Mouse (Mus musculus): Measurements from ENCODE around the gene Phb2.

Gene Phb2

GRCm38 (mm10) chr6:124722876-124723473 lies 10.8 kb downstream of the Phb2 start:
- DNase-seq (ENCODE audit: low read depth, low spot score): no peak

DNA sequence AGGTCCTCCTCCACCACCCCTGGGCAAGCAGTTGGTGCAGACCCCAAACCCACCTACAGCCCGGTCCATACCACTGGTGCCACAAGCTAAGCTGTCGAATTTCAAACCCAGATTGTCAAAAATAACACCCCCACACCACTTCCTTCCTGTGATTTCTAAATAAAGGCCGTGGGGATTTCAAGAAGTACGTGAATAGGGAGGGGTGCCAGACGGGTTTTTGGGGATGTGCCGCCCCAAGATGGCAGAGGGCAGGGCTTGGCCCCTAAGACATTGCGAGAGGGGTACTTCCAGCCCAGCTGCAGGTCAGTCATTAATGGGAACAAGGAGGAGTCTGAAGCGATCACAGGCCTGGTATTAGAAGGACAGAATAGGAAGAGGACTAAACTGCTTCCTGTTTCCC lies 11.4 kb downstream of the Phb2 start:
- no peak for DNase-seq (ENCODE audit: low read depth, low spot score)

- DNase-seq (ENCODE audit: low read depth, low spot score): no peak
Observed at GRCm38 (mm10) chr6:124724472-124724871, 12.3 kb downstream of the Phb2 start.

GRCm38 (mm10) chr6:124728621-124729020 lies 16.5 kb downstream of the Phb2 start:
- DNase-seq (ENCODE audit: low read depth, low spot score): no peak

- DNase-seq (ENCODE audit: low read depth, low spot score): no peak
Observed at GRCm38 (mm10) chr6:124729850-124730705, 17.9 kb downstream of the Phb2 start.

DNA sequence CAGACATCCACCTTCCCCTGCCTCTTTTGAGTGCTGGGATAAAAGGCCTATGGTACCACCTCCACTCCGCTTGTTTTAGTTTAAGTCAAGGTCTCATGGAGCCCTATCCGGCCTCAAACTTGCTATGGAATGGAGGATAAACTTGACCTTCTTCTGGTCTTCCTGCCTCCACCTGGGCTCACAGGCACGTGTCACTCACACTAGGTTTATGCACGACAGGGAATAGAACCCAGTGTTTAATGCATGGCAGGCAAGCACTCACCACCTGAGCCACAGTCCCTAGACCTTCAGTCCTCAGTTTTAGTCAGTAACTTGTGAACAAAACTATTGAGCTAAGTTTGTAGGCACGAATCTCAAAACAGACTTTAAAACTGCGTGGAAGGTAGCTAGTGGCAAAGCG lies 18.9 kb downstream of the Phb2 start:
- no peak for DNase-seq (ENCODE audit: low read depth, low spot score)

DNA sequence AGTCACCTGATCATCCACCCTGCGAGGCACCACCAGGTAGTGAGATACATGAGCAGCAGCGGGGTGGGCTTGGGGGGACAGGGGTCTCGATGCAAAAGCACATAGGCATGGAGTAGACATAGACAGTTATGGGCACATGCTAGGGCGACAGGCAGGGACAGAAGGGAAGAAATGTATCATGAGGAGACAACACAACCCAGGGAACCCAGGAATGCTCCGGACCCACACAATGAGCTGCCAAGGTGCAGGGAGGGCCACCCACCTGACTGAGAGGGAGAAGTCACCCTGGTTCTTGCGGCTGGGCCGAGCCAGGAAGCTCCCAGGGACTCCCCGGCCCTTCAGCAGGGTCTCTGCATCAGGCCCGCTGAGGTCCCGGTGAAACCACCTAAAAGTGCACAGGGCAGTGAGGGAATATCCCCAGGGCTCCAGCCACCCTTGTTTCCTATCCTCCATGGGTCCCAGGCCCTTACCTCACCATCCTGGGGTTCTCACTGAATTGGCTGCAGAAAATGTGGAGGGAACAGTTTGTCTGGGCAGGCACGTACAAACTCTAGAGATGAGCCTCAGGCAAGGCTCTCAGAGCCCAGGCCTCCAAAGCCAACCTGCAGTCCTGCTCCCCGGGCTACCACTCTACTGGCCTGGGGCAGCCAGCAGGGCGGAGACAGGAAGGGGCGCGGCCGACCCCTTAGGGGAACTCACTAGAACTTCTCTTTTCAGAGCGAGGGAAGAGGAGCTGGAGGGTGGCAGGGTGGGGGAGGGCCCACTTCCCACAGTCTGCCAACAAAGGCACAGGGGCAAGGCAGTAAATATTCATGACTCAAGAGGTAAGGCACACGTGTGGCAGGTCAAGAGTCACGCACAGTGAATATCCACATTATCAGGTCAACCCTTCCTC lies 20.6 kb downstream of the Phb2 start:
- no peak for DNase-seq (ENCODE audit: low read depth, low spot score)

- DNase-seq (ENCODE audit: low read depth, low spot score): no peak
Observed at GRCm38 (mm10) chr6:124734417-124734816, 22.3 kb downstream of the Phb2 start.

- DNase-seq (ENCODE audit: low read depth, low spot score): no peak
Observed at GRCm38 (mm10) chr6:124737040-124737439, 24.9 kb downstream of the Phb2 start.

GRCm38 (mm10) chr6:124738511-124739023 lies 26.4 kb downstream of the Phb2 start, which contains the start of gene Ptpn6:
TSS of gene Ptpn6 (minus strand) at chr6:124738714.
- DNase-seq (ENCODE audit: low read depth, low spot score): no peak

GRCm38 (mm10) chr6:124739231-124739796 lies 27.2 kb downstream of the Phb2 start:
- no peak for DNase-seq (ENCODE audit: low read depth, low spot score)

- DNase-seq (ENCODE audit: low read depth, low spot score): peak; percentile 46
Observed at GRCm38 (mm10) chr6:124740211-124740887, 28.2 kb downstream of the Phb2 start.

DNA sequence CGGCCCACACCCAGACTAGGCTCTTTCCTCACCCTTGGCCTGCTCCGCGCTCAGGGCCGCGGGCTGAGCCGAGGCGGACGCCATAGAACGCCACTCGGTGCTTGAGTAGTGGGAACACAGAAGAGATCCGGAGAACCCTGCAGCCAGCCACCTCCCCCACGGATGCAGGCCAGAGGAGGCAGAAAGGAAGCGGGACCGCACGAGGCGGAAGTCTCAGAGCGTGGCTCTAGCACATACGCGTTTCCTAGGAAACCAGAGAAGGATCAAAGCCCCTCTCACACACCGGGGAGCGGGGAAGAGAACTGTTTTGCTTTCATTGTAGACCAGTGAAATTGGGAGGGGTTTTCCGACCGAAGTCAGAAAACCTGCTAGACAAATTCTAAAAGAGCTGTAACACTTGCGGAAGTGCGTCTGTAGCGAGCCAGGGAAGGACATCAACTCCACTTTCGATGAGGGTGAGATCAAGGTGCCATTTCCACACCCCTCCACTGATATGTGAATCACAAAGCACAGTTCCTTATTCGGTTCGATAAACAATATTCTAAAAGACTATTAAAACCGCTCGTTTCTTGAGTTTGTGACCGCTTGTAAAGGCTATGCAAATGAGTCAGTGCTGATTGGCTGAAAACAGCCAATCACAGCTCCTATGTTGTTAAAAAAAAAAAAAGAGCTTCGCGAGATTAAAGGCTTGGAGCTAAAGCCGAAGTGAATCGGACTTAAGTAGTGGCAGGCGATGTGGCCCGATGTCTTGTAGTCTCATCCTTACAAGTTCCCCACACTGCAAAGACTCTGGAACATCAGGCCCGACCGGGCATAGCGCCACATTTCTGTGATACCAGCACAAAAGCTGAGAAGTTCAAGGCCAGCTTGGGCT lies 29.0 kb downstream of the Phb2 start, which contains the start of gene Grcc10:
Grcc10 (minus strand) TSS at position 487 of the 874 bp plus-strand sequence.
- peak; percentile 83 for DNase-seq (ENCODE audit: low read depth, low spot score)

- DNase-seq (ENCODE audit: low read depth, low spot score): no peak
Observed at GRCm38 (mm10) chr6:124741842-124742241, 29.7 kb downstream of the Phb2 start.

DNA sequence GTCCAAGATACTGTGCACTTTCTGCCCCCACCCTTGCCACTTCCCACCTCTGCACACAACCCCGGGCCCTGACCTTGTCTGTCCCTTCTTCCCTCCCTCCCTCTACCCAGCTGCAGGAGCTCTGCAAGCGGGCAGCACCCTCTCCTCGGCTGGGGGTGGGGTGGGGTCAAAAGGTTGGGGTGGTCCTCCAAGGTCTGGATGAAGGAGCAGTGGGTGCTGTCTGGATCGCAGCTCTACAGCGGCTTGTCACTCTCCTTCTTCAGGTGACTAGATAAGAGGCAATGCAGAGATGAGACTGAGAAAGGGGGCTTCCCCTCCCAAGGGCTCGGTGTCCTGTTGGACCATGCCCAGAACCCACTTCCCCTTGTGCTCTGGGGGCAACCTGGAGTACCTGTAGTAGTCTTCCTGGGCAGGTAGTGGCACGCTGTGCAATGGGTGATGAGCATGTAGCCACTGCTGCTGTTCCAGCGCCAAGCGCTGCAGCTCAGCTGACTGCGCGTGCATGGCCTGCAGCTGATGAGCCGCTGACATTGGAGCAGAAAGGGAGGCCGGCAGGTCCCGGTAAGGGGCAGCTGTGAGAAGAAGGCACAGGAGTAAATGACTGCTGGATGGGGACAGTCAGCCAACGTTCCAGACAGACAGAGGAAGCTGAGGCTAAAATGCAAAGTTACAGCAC lies 30.8 kb downstream of the Phb2 start:
- no peak for DNase-seq (ENCODE audit: low read depth, low spot score)

- DNase-seq (ENCODE audit: low read depth, low spot score): no peak
Observed at GRCm38 (mm10) chr6:124743647-124744046, 31.5 kb downstream of the Phb2 start.

- DNase-seq (ENCODE audit: low read depth, low spot score): no peak
Observed at GRCm38 (mm10) chr6:124744755-124745321, 32.7 kb downstream of the Phb2 start.

DNA sequence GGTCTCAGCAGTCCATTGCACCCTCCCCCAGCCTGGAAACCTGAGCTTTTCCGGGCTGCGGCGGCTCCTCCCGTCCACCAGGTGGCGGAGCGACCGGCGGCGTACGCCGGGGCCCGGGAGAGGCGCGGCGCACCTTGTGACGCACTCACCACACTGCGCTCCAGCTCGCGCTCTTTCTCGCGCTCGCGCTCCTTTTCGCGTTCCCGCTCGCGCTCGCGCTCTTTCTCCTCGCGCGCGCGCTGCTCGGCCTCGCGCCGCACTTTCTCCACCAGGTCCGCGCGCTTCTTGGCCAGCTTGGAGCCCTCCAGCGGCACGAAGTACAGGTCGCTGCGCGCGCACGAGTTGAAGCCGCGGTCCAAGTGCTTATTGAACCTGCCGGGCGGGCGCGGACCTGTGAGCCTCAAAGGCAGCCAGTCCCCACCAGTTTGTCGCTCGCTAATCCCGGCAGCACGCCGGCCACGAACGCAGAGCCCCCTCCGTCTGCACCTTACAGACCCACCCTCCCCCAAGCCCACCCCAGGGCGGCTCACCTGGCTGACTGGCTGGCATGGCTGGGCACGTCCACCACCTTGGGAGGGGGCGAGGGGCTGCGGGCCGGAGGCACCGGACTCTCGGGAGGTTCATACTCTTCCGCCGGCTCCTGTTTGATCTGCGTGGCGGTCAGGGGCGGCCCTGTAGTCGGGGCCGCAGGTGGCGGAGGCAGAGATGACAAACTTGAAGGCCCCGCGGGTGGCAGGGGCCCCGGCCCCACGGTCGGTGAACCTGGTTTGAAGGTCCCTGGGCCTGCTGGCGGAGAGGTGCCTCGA lies 33.6 kb downstream of the Phb2 start:
- DNase-seq (ENCODE audit: low read depth, low spot score): peak; percentile 97
